Mouse (Mus musculus) E14TG2a.4 (cell line): Measurements from ENCODE around the gene Mbd3.

Experiments
- CTCF ChIP-seq: conservative IDR thresholded peaks from 2 replicates; pipeline ENCODE4 v1.5.1; 2014; ENCODE audit warnings: low read length
- POU5F1 ChIP-seq: IDR thresholded peaks from 2 replicates; pipeline ENCODE4 v1.6.1; 2014; ENCODE audit warnings: low read length, borderline replicate concordance

GRCm38 (mm10) chr10:80351896-80352295 lies 47.5 kb downstream of the Mbd3 start:
- TF ChIP-seq CTCF, result no peak
- no peak for TF ChIP-seq POU5F1
